Mouse (Mus musculus) layer of hippocampus, adult 11-12 months (tissue): ENCODE results near the gene Capn13.

ENCODE experiments used
- DNase-seq: peaks from one replicate; pipeline ENCODE4 v3.0.0; 2022; ENCODE audit warnings: low spot score

Capn13 gene

GRCm38 (mm10) chr17:73400862-73401261 lies at the start of gene Capn13:
Gene Capn13, minus strand, starts transcription at chr17:73400866.
- DNase-seq = no peak

- DNase-seq = no peak
Observed at GRCm38 (mm10) chr17:73449104-73449503, 48.4 kb upstream of the Capn13 start.

- DNase-seq = no peak
Observed at GRCm38 (mm10) chr17:73440798-73441197, 40.1 kb upstream of the Capn13 start.

- DNase-seq = no peak
Observed at GRCm38 (mm10) chr17:73432564-73433006, 31.9 kb upstream of the Capn13 start.

- no peak for DNase-seq
Observed at GRCm38 (mm10) chr17:73432058-73432457, 31.4 kb upstream of the Capn13 start.

GRCm38 (mm10) chr17:73417382-73417781 lies 16.7 kb upstream of the Capn13 start:
- no peak for DNase-seq

GRCm38 (mm10) chr17:73416181-73416795 lies 15.6 kb upstream of the Capn13 start:
- DNase-seq = no peak

- no peak for DNase-seq
Observed at GRCm38 (mm10) chr17:73411817-73412216, 11.2 kb upstream of the Capn13 start.

- DNase-seq = no peak
Observed at GRCm38 (mm10) chr17:73401272-73401671, 606 bp upstream of the Capn13 start.

GRCm38 (mm10) chr17:73399136-73399535 lies 1.5 kb downstream of the Capn13 start:
- no peak for DNase-seq

- no peak for DNase-seq
Observed at GRCm38 (mm10) chr17:73393361-73393760, 7.3 kb downstream of the Capn13 start.

- DNase-seq = peak; percentile 36
Observed at GRCm38 (mm10) chr17:73391771-73392170, 8.9 kb downstream of the Capn13 start.

GRCm38 (mm10) chr17:73390191-73391089 lies 10.2 kb downstream of the Capn13 start:
- DNase-seq = peak; percentile 56

- no peak for DNase-seq
Observed at GRCm38 (mm10) chr17:73389336-73389735, 11.3 kb downstream of the Capn13 start.

- no peak for DNase-seq
Observed at GRCm38 (mm10) chr17:73386581-73386980, 14.1 kb downstream of the Capn13 start.

- no peak for DNase-seq
Observed at GRCm38 (mm10) chr17:73385940-73386339, 14.7 kb downstream of the Capn13 start.

GRCm38 (mm10) chr17:73382327-73383014 lies 18.2 kb downstream of the Capn13 start:
- DNase-seq = no peak

GRCm38 (mm10) chr17:73381681-73382080 lies 19.0 kb downstream of the Capn13 start:
- peak; percentile 63 for DNase-seq

- no peak for DNase-seq
Observed at GRCm38 (mm10) chr17:73377778-73378484, 22.7 kb downstream of the Capn13 start.

- DNase-seq = no peak
Observed at GRCm38 (mm10) chr17:73367334-73367733, 33.3 kb downstream of the Capn13 start.

GRCm38 (mm10) chr17:73361054-73361453 lies 39.6 kb downstream of the Capn13 start:
- no peak for DNase-seq
